Mouse (Mus musculus): ENCODE data around the gene Eif2s3x. TPM values are rescaled to one million over a fixed set of nuclear protein-coding genes. Genes with fewer than 3 reads are reported as not detected.

Eif2s3x gene
- polyA plus RNA-seq (2015; fragmentation: Nextera tagmentation; extraction: Ambion mirVana), result 81.9 and 85.8 TPM in 2 replicates

GRCm38 (mm10) chrX:94212597-94213321 lies at the start of gene Eif2s3x:
Gene Eif2s3x, minus strand, starts transcription at chrX:94212862.
- WGBS, result under 1% methylated on average over 51 of the region's 52 CpGs
- H3K27ac ChIP-seq (ENCODE audit: low read depth, low read length), result peak within 1 kb of the TSS; percentile 88

GRCm38 (mm10) chrX:94235601-94236000 lies 22.9 kb upstream of the Eif2s3x start:
- Histone ChIP-seq H3K4me3 (ENCODE audit: low read length) (peak overlapping the region; percentile 66), H3K9me3 (ENCODE audit: control insufficient read depth, low read length) (no peaks in the 10 kb centered on the region), H3K4me1 (ENCODE audit: control insufficient read depth, insufficient read depth, low read depth, low read length) (no peaks in the 10 kb centered on the region), H3K27me3 (replicated peaks; ENCODE audit: control insufficient read depth, insufficient read depth, low read length) (peaks cover 32% of the 10 kb centered on the region), H3K9ac (ENCODE audit: low read depth, low read length) (peak overlapping the region; percentile 77), H3K4me2 (ENCODE audit: low read length) (peak overlapping the region; percentile 58), H3K36me3 (ENCODE audit: control insufficient read depth, insufficient read depth, low read length) (no peaks in the 10 kb centered on the region), H3K27ac (ENCODE audit: low read depth, low read length) (no peak overlapping the region; the same call in 1 of the 2 replicates)
- WGBS, result 21% methylated on average over 12 of the region's 12 CpGs
- no peak for ATAC-seq

More at GRCm38 (mm10) chrX:94212597-94213321, at the start of gene Eif2s3x:
- ATAC-seq, result peak; percentile 96
- H3K9me3 ChIP-seq (ENCODE audit: control insufficient read depth, low read length), result no peaks in the 10 kb centered on the region
- peaks cover 10% of the 10 kb centered on the region; the same call in 1 of the 2 replicates for H3K36me3 ChIP-seq (ENCODE audit: control insufficient read depth, insufficient read depth, low read length)
- peak within 1 kb of the TSS; percentile 71 for H3K4me3 ChIP-seq (ENCODE audit: low read length)
- peak within 1 kb of the TSS; percentile 73 for H3K4me2 ChIP-seq (ENCODE audit: low read length)
- no peaks in the 10 kb centered on the region; the same call in 1 of the 2 replicates for H3K27me3 ChIP-seq (replicated peaks; ENCODE audit: control insufficient read depth, insufficient read depth, low read length)
- H3K9ac ChIP-seq (ENCODE audit: low read depth, low read length), result peak within 1 kb of the TSS; percentile 71
- H3K4me1 ChIP-seq (ENCODE audit: control insufficient read depth, insufficient read depth, low read depth, low read length), result no peaks in the 10 kb centered on the region; the same call in 1 of the 2 replicates

- peak; percentile 59; the same call in 1 of the 2 replicates for ATAC-seq
- Histone ChIP-seq H3K4me2 (ENCODE audit: low read length) (peak overlapping the region; percentile 58), H3K27ac (ENCODE audit: low read depth, low read length) (peak overlapping the region; percentile 85), H3K9me3 (ENCODE audit: control insufficient read depth, low read length) (no peaks in the 10 kb centered on the region), H3K27me3 (replicated peaks; ENCODE audit: control insufficient read depth, insufficient read depth, low read length) (peaks cover 36% of the 10 kb centered on the region), H3K9ac (ENCODE audit: low read depth, low read length) (peak overlapping the region; percentile 77), H3K4me1 (ENCODE audit: control insufficient read depth, insufficient read depth, low read depth, low read length) (no peaks in the 10 kb centered on the region), H3K36me3 (ENCODE audit: control insufficient read depth, insufficient read depth, low read length) (no peaks in the 10 kb centered on the region), H3K4me3 (ENCODE audit: low read length) (peak overlapping the region; percentile 66)
- 20% methylated on average over 26 of the region's 35 CpGs for WGBS
Measured at GRCm38 (mm10) chrX:94235190-94235555, 22.5 kb upstream of the Eif2s3x start.

GRCm38 (mm10) chrX:94234532-94235189 lies 22.0 kb upstream of the Eif2s3x start, which contains the start of gene Klhl15:
Gene Klhl15, plus strand, starts transcription at chrX:94234599.
- Histone ChIP-seq H3K4me2 (ENCODE audit: low read length) (peak within 1 kb of the TSS; percentile 58), H3K27ac (ENCODE audit: low read depth, low read length) (peak within 1 kb of the TSS; percentile 85), H3K9me3 (ENCODE audit: control insufficient read depth, low read length) (no peaks in the 10 kb centered on the region), H3K27me3 (replicated peaks; ENCODE audit: control insufficient read depth, insufficient read depth, low read length) (peaks cover 39% of the 10 kb centered on the region), H3K4me1 (ENCODE audit: control insufficient read depth, insufficient read depth, low read depth, low read length) (no peaks in the 10 kb centered on the region), H3K9ac (ENCODE audit: low read depth, low read length) (peak within 1 kb of the TSS; percentile 77), H3K36me3 (ENCODE audit: control insufficient read depth, insufficient read depth, low read length) (no peaks in the 10 kb centered on the region), H3K4me3 (ENCODE audit: low read length) (peak within 1 kb of the TSS; percentile 66)
- ATAC-seq, result peak; percentile 92
- WGBS, result 12% methylated on average over 35 of the region's 70 CpGs

- Histone ChIP-seq H3K4me1 (ENCODE audit: control insufficient read depth, insufficient read depth, low read depth, low read length) (no peaks in the 10 kb centered on the region), H3K9ac (ENCODE audit: low read depth, low read length) (peak overlapping the region; percentile 77), H3K4me3 (ENCODE audit: low read length) (peak overlapping the region; percentile 66), H3K27ac (ENCODE audit: low read depth, low read length) (peak overlapping the region; percentile 85), H3K36me3 (ENCODE audit: control insufficient read depth, insufficient read depth, low read length) (no peaks in the 10 kb centered on the region), H3K9me3 (ENCODE audit: control insufficient read depth, low read length) (no peaks in the 10 kb centered on the region), H3K27me3 (replicated peaks; ENCODE audit: control insufficient read depth, insufficient read depth, low read length) (peaks cover 39% of the 10 kb centered on the region), H3K4me2 (ENCODE audit: low read length) (peak overlapping the region; percentile 58)
- ATAC-seq, result peak; percentile 74
- 18% methylated on average over 21 of the region's 25 CpGs for WGBS
Measured at GRCm38 (mm10) chrX:94233936-94234531, 21.4 kb upstream of the Eif2s3x start.

- Histone ChIP-seq H3K4me3 (ENCODE audit: low read length) (no peak overlapping the region), H3K9me3 (ENCODE audit: control insufficient read depth, low read length) (no peaks in the 10 kb centered on the region), H3K4me2 (ENCODE audit: low read length) (no peak overlapping the region; the same call in 1 of the 2 replicates), H3K27ac (ENCODE audit: low read depth, low read length) (no peak overlapping the region), H3K27me3 (replicated peaks; ENCODE audit: control insufficient read depth, insufficient read depth, low read length) (peaks cover 36% of the 10 kb centered on the region), H3K9ac (ENCODE audit: low read depth, low read length) (no peak overlapping the region), H3K36me3 (ENCODE audit: control insufficient read depth, insufficient read depth, low read length) (no peaks in the 10 kb centered on the region), H3K4me1 (ENCODE audit: control insufficient read depth, insufficient read depth, low read depth, low read length) (no peaks in the 10 kb centered on the region)
- no peak for ATAC-seq
- whole genome bisulfite sequencing, result 33% methylated on average over 5 of the region's 5 CpGs
Measured at GRCm38 (mm10) chrX:94233432-94233831, 20.8 kb upstream of the Eif2s3x start.

GRCm38 (mm10) chrX:94213384-94213783 lies 722 bp upstream of the Eif2s3x start:
- Histone ChIP-seq H3K4me2 (ENCODE audit: low read length) (peak overlapping the region; percentile 63), H3K4me1 (ENCODE audit: control insufficient read depth, insufficient read depth, low read depth, low read length) (no peaks in the 10 kb centered on the region; the same call in 1 of the 2 replicates), H3K4me3 (ENCODE audit: low read length) (peak overlapping the region; percentile 71), H3K27me3 (replicated peaks; ENCODE audit: control insufficient read depth, insufficient read depth, low read length) (no peaks in the 10 kb centered on the region; the same call in 1 of the 2 replicates), H3K9ac (ENCODE audit: low read depth, low read length) (peak overlapping the region; percentile 61), H3K9me3 (ENCODE audit: control insufficient read depth, low read length) (no peaks in the 10 kb centered on the region), H3K36me3 (ENCODE audit: control insufficient read depth, insufficient read depth, low read length) (peaks cover 6% of the 10 kb centered on the region; the same call in 1 of the 2 replicates), H3K27ac (ENCODE audit: low read depth, low read length) (peak overlapping the region; percentile 88)
- 13% methylated on average over 7 of the region's 7 CpGs for WGBS
- ATAC-seq, result peak; percentile 25; the same call in 1 of the 2 replicates

GRCm38 (mm10) chrX:94212264-94212596 lies 432 bp downstream of the Eif2s3x start:
- H3K4me1 ChIP-seq (ENCODE audit: control insufficient read depth, insufficient read depth, low read depth, low read length), result no peaks in the 10 kb centered on the region; the same call in 1 of the 2 replicates
- no peaks in the 10 kb centered on the region for H3K9me3 ChIP-seq (ENCODE audit: control insufficient read depth, low read length)
- peak overlapping the region; percentile 73 for H3K4me2 ChIP-seq (ENCODE audit: low read length)
- H3K27ac ChIP-seq (ENCODE audit: low read depth, low read length), result peak overlapping the region; percentile 88
- H3K27me3 ChIP-seq (replicated peaks; ENCODE audit: control insufficient read depth, insufficient read depth, low read length), result no peaks in the 10 kb centered on the region; the same call in 1 of the 2 replicates
- H3K4me3 ChIP-seq (ENCODE audit: low read length), result peak overlapping the region; percentile 71
- ATAC-seq, result peak; percentile 74
- H3K9ac ChIP-seq (ENCODE audit: low read depth, low read length), result peak overlapping the region; percentile 71
- WGBS, result 0% methylated on average over 9 of the region's 12 CpGs
- peaks cover 14% of the 10 kb centered on the region; the same call in 1 of the 2 replicates for H3K36me3 ChIP-seq (ENCODE audit: control insufficient read depth, insufficient read depth, low read length)

Data from hindbrain, embryonic 16.5 days (tissue).